Mouse (Mus musculus): Measurements from ENCODE around the gene Guca1b. TPM values are rescaled to one million over a fixed set of nuclear protein-coding genes. Genes with fewer than 3 reads are reported as not detected.

The Guca1b gene
- polyA plus RNA-seq (2017; shearing (Covaris generic)): 1.7 TPM

GRCm38 (mm10) chr17:47385145-47385544, at the start of gene Guca1b:
Guca1b (plus strand) TSS chr17:47385393.

GRCm38 (mm10) chr17:47368401-47369086, 16.6 kb upstream of the Guca1b start, which contains the start of gene Mrps10:
Mrps10 (plus strand) TSS chr17:47368887.

GRCm38 (mm10) chr17:47400451-47400850, 15.3 kb downstream of the Guca1b start, which contains the start of gene Guca1a:
Guca1a (minus strand) TSS chr17:47400584.

GRCm38 (mm10) chr17:47436156-47436906, 51.1 kb downstream of the Guca1b start, which contains the start of gene AI661453:
AI661453 (plus strand) TSS chr17:47436615.

GRCm38 (mm10) chr17:47436907-47437547, 51.8 kb downstream of the Guca1b start, which contains the start of gene 1700001C19Rik:
1700001C19Rik (minus strand) TSS chr17:47437376.

Other genes starting within 250 kb of the Guca1b start
- gene Mrps10, start 16.5 kb upstream of the Guca1b start, polyA plus RNA-seq (2017; shearing (Covaris generic)): 27.2 TPM
- gene Guca1a, start 15.2 kb downstream of the Guca1b start, polyA plus RNA-seq (2017; shearing (Covaris generic)): not detected
- not detected for gene AI661453, start 51.2 kb downstream of the Guca1b start, polyA plus RNA-seq (2017; shearing (Covaris generic))
- gene 1700001C19Rik, start 52.0 kb downstream of the Guca1b start, polyA plus RNA-seq (2017; shearing (Covaris generic)): not detected
- 47.6 TPM for gene Taf8, start 116.9 kb downstream of the Guca1b start, polyA plus RNA-seq (2017; shearing (Covaris generic))
- 327 TPM for gene Ccnd3, start 119.7 kb downstream of the Guca1b start, polyA plus RNA-seq (2017; shearing (Covaris generic))
- gene Bysl, start 226.1 kb downstream of the Guca1b start, polyA plus RNA-seq (2017; shearing (Covaris generic)): 20.1 TPM
- gene Med20, start 226.2 kb downstream of the Guca1b start, polyA plus RNA-seq (2017; shearing (Covaris generic)): 33.6 TPM
- gene Gm20517, start 226.2 kb downstream of the Guca1b start, polyA plus RNA-seq (2017; shearing (Covaris generic)): 3.0 TPM
- 5.1 TPM for gene Usp49, start 245.3 kb downstream of the Guca1b start, polyA plus RNA-seq (2017; shearing (Covaris generic))

Measured in effector memory CD4-positive, alpha-beta T cell, adult 7 months (primary cell).